Mouse (Mus musculus): ENCODE data around the gene Itga10. TPM values are rescaled to one million over a fixed set of nuclear protein-coding genes. Genes with fewer than 3 reads are reported as not detected.

The Itga10 gene
- total and polyA plus RNA-seq, 2 experiments from 2014 or later: 1.0 to 3.3 TPM

GRCm38 (mm10) chr3:96696766-96697732 is 51.7 kb downstream of the Itga10 start:
- ATAC-seq (ENCODE audit: low FRiP score): peak; percentile 92
- peak; percentile 91 for DNase-seq (ENCODE audit: low spot score)
- peak overlapping the region; percentile 78 for H3K27ac ChIP-seq (ENCODE audit: low read depth, low read length)
- WGBS: under 1% methylated on average over 79 of the region's 85 CpGs
- H3K9me3 ChIP-seq (ENCODE audit: low read length): no peaks in the 10 kb centered on the region
- peaks cover 13% of the 10 kb centered on the region for H3K36me3 ChIP-seq (ENCODE audit: insufficient read depth, low read length)
- H3K4me3 ChIP-seq (ENCODE audit: low read depth, low read length): peak overlapping the region; percentile 94
- no peak for TF ChIP-seq CTCF (IDR thresholded peaks at IDR 0.05)
- H3K4me2 ChIP-seq (ENCODE audit: low read depth, low read length, poor library complexity, severe bottlenecking): peak overlapping the region; percentile 86
- peaks cover 4% of the 10 kb centered on the region; the same call in 1 of the 2 replicates for H3K4me1 ChIP-seq (ENCODE audit: insufficient read depth, low read length)
- no peaks in the 10 kb centered on the region for H3K27me3 ChIP-seq (ENCODE audit: insufficient read depth, low read length)
- H3K9ac ChIP-seq (replicated peaks; ENCODE audit: low read length, poor library complexity, severe bottlenecking): peak overlapping the region; percentile 81

- peaks cover 29% of the 10 kb centered on the region for H3K36me3 ChIP-seq (ENCODE audit: insufficient read depth, low read length)
- ATAC-seq (ENCODE audit: low FRiP score) (no peak), DNase-seq (ENCODE audit: low spot score) (no peak)
- peak; percentile 30; the same call in 1 of the 2 replicates for TF ChIP-seq CTCF (IDR thresholded peaks at IDR 0.05)
- 57% methylated on average over 19 of the region's 19 CpGs for WGBS
- no peak overlapping the region for H3K4me2 ChIP-seq (ENCODE audit: low read depth, low read length, poor library complexity, severe bottlenecking)
- H3K9ac ChIP-seq (replicated peaks; ENCODE audit: low read length, poor library complexity, severe bottlenecking): no peak overlapping the region
- peaks cover 4% of the 10 kb centered on the region; the same call in 1 of the 2 replicates for H3K4me1 ChIP-seq (ENCODE audit: insufficient read depth, low read length)
- no peak overlapping the region for H3K27ac ChIP-seq (ENCODE audit: low read depth, low read length)
- no peaks in the 10 kb centered on the region for H3K9me3 ChIP-seq (ENCODE audit: low read length)
- no peaks in the 10 kb centered on the region for H3K27me3 ChIP-seq (ENCODE audit: insufficient read depth, low read length)
- no peak overlapping the region for H3K4me3 ChIP-seq (ENCODE audit: low read depth, low read length)
Measured at GRCm38 (mm10) chr3:96698993-96699690, 53.8 kb downstream of the Itga10 start.

- peak; percentile 63 for TF ChIP-seq CTCF (IDR thresholded peaks at IDR 0.05)
- peak; percentile 32 for DNase-seq (ENCODE audit: low spot score)
- peaks cover 4% of the 10 kb centered on the region; the same call in 1 of the 2 replicates for H3K4me1 ChIP-seq (ENCODE audit: insufficient read depth, low read length)
- no peak for ATAC-seq (ENCODE audit: low FRiP score)
- H3K27ac ChIP-seq (ENCODE audit: low read depth, low read length): no peak overlapping the region
- no peaks in the 10 kb centered on the region for H3K27me3 ChIP-seq (ENCODE audit: insufficient read depth, low read length)
- no peak overlapping the region for H3K4me2 ChIP-seq (ENCODE audit: low read depth, low read length, poor library complexity, severe bottlenecking)
- 56% methylated on average over 7 of the region's 7 CpGs for WGBS
- no peak overlapping the region for H3K4me3 ChIP-seq (ENCODE audit: low read depth, low read length)
- H3K36me3 ChIP-seq (ENCODE audit: insufficient read depth, low read length): peaks cover 41% of the 10 kb centered on the region
- no peaks in the 10 kb centered on the region for H3K9me3 ChIP-seq (ENCODE audit: low read length)
- H3K9ac ChIP-seq (replicated peaks; ENCODE audit: low read length, poor library complexity, severe bottlenecking): no peak overlapping the region
Measured at GRCm38 (mm10) chr3:96700376-96700775, 55.0 kb downstream of the Itga10 start.

GRCm38 (mm10) chr3:96701003-96701402 is 55.6 kb downstream of the Itga10 start:
- Histone ChIP-seq H3K4me2 (ENCODE audit: low read depth, low read length, poor library complexity, severe bottlenecking) (no peak overlapping the region), H3K4me3 (ENCODE audit: low read depth, low read length) (no peak overlapping the region), H3K27ac (ENCODE audit: low read depth, low read length) (no peak overlapping the region), H3K27me3 (ENCODE audit: insufficient read depth, low read length) (no peaks in the 10 kb centered on the region), H3K4me1 (ENCODE audit: insufficient read depth, low read length) (peaks cover 4% of the 10 kb centered on the region; the same call in 1 of the 2 replicates), H3K36me3 (ENCODE audit: insufficient read depth, low read length) (peaks cover 41% of the 10 kb centered on the region), H3K9me3 (ENCODE audit: low read length) (no peaks in the 10 kb centered on the region), H3K9ac (replicated peaks; ENCODE audit: low read length, poor library complexity, severe bottlenecking) (no peak overlapping the region)
- no peak for TF ChIP-seq CTCF (IDR thresholded peaks at IDR 0.05)
- ATAC-seq (ENCODE audit: low FRiP score) (no peak), DNase-seq (ENCODE audit: low spot score) (no peak)
- 92% methylated on average over 4 of the region's 4 CpGs for WGBS

GRCm38 (mm10) chr3:96704778-96705177 is 59.4 kb downstream of the Itga10 start:
- 69% methylated on average over 11 of the region's 11 CpGs for WGBS
- DNase-seq (ENCODE audit: low spot score): no peak
- Histone ChIP-seq H3K9ac (replicated peaks; ENCODE audit: low read length, poor library complexity, severe bottlenecking) (no peak overlapping the region), H3K4me1 (ENCODE audit: insufficient read depth, low read length) (peaks cover 6% of the 10 kb centered on the region; the same call in 1 of the 2 replicates), H3K36me3 (ENCODE audit: insufficient read depth, low read length) (peaks cover 41% of the 10 kb centered on the region), H3K27me3 (ENCODE audit: insufficient read depth, low read length) (no peaks in the 10 kb centered on the region), H3K9me3 (ENCODE audit: low read length) (no peaks in the 10 kb centered on the region), H3K4me3 (ENCODE audit: low read depth, low read length) (no peak overlapping the region), H3K27ac (ENCODE audit: low read depth, low read length) (no peak overlapping the region), H3K4me2 (ENCODE audit: low read depth, low read length, poor library complexity, severe bottlenecking) (no peak overlapping the region)
- no peak for ATAC-seq (ENCODE audit: low FRiP score)
- peak; percentile 45 for TF ChIP-seq CTCF (IDR thresholded peaks at IDR 0.05)

All from midbrain, postnatal 0 days (tissue).